Mouse (Mus musculus): Measurements from ENCODE around the gene Nelfe. TPM values are rescaled to one million over a fixed set of nuclear protein-coding genes. Genes with fewer than 3 reads are reported as not detected.
"Not testable (repeated sequence)": the region's sequence is repeated elsewhere in the genome, so short reads cannot be mapped to it uniquely, and the experiment has no call there.

The Nelfe gene
- total and polyA plus RNA-seq, 3 experiments: 38.7 to 159 (median 60.0) TPM

GRCm38 (mm10) chr17:34808599-34809205, 41.5 kb upstream of the Nelfe start:
- Histone ChIP-seq H3K9ac (ENCODE audit: insufficient read depth, low read depth) (no peak overlapping the region), H3K36me3 (replicated peaks in 1 of 2; ENCODE audit: control insufficient read depth in 1 of 2, insufficient read depth in 1 of 2, low read length in 1 of 2) (no peaks in the 10 kb centered on the region), H3K79me2 (replicated peaks; ENCODE audit: control insufficient read depth, extremely low read depth, insufficient read depth, poor library complexity, severe bottlenecking) (no peaks in the 10 kb centered on the region), H3K4me2 (ENCODE audit: insufficient read depth, low read depth, poor library complexity, severe bottlenecking) (no peak overlapping the region), H3K9me3 (replicated peaks; ENCODE audit: low read length) (peaks cover 5% of the 10 kb centered on the region), H3K27ac (ENCODE audit: insufficient read depth, low read depth) (no peak overlapping the region), H3K27me3 (replicated peaks) (no peaks in the 10 kb centered on the region), H3K4me3 (replicated peaks in 1 of 3; ENCODE audit: low read depth in 2 of 3, low read length in 2 of 3, poor library complexity in 1 of 3) (no peak overlapping the region), H3K4me1 (ENCODE audit: control insufficient read depth in 1 of 2, insufficient read depth in 2 of 2) (no peaks in the 10 kb centered on the region)
- in situ Hi-C loops (cut with MboI; ENCODE audit: low pct_ligation_motif_present, low pct_unique_long_range_greater_than_20kb, low sequenced_read_pairs) (no loop called here), dilution Hi-C loops (cut with MboI; ENCODE audit: extremely low pct_ligation_motif_present, extremely low pct_unique_long_range_greater_than_20kb, low sequenced_read_pairs) (no loop called here)
- TF ChIP-seq KAT2A (IDR thresholded peaks at IDR 0.05; ENCODE audit: insufficient replicate concordance, low read length): no peak
- TF ChIP-seq BHLHE40 (IDR thresholded peaks at IDR 0.05; ENCODE audit: low read depth, low read length): no peak
- no peak for TF ChIP-seq MXI1 (IDR thresholded peaks at IDR 0.05; ENCODE audit: low read depth, low read length)
- no peak for TF ChIP-seq POLR2AphosphoS2 (IDR thresholded peaks at IDR 0.05; ENCODE audit: low read depth, low read length)
- no peak for DNase-seq (ENCODE audit: extremely low read depth)

GRCm38 (mm10) chr17:34810411-34810810, 39.8 kb upstream of the Nelfe start:
- in situ Hi-C loops (cut with MboI; ENCODE audit: low pct_ligation_motif_present, low pct_unique_long_range_greater_than_20kb, low sequenced_read_pairs): loop anchor here (5.0 kb wide), 1 partner anchor 78 kb away; no protein-coding TSS in a partner anchor
- dilution Hi-C loops (cut with MboI; ENCODE audit: extremely low pct_ligation_motif_present, extremely low pct_unique_long_range_greater_than_20kb, low sequenced_read_pairs); DNase-seq (ENCODE audit: extremely low read depth); H3K79me2 ChIP-seq (replicated peaks; ENCODE audit: control insufficient read depth, extremely low read depth, insufficient read depth, poor library complexity, severe bottlenecking); H3K9ac ChIP-seq (ENCODE audit: insufficient read depth, low read depth); H3K4me1 ChIP-seq (ENCODE audit: control insufficient read depth in 1 of 2, insufficient read depth in 2 of 2); H3K36me3 ChIP-seq (replicated peaks in 1 of 2; ENCODE audit: control insufficient read depth in 1 of 2, insufficient read depth in 1 of 2, low read length in 1 of 2); H3K4me2 ChIP-seq (ENCODE audit: insufficient read depth, low read depth, poor library complexity, severe bottlenecking); H3K27me3 ChIP-seq (replicated peaks); H3K4me3 ChIP-seq (replicated peaks in 1 of 3; ENCODE audit: low read depth in 2 of 3, low read length in 2 of 3, poor library complexity in 1 of 3); H3K9me3 ChIP-seq (replicated peaks; ENCODE audit: low read length); H3K27ac ChIP-seq (ENCODE audit: insufficient read depth, low read depth): not testable (repeated sequence)

GRCm38 (mm10) chr17:34810811-34811210, 39.4 kb upstream of the Nelfe start:
- dilution Hi-C loops (cut with MboI; ENCODE audit: extremely low pct_ligation_motif_present, extremely low pct_unique_long_range_greater_than_20kb, low sequenced_read_pairs); H3K9me3 ChIP-seq (replicated peaks; ENCODE audit: low read length); H3K79me2 ChIP-seq (replicated peaks; ENCODE audit: control insufficient read depth, extremely low read depth, insufficient read depth, poor library complexity, severe bottlenecking); H3K27me3 ChIP-seq (replicated peaks); H3K9ac ChIP-seq (ENCODE audit: insufficient read depth, low read depth); H3K27ac ChIP-seq (ENCODE audit: insufficient read depth, low read depth); H3K4me2 ChIP-seq (ENCODE audit: insufficient read depth, low read depth, poor library complexity, severe bottlenecking); DNase-seq (ENCODE audit: extremely low read depth); H3K4me3 ChIP-seq (replicated peaks in 1 of 3; ENCODE audit: low read depth in 2 of 3, low read length in 2 of 3, poor library complexity in 1 of 3); H3K4me1 ChIP-seq (ENCODE audit: control insufficient read depth in 1 of 2, insufficient read depth in 2 of 2); H3K36me3 ChIP-seq (replicated peaks in 1 of 2; ENCODE audit: control insufficient read depth in 1 of 2, insufficient read depth in 1 of 2, low read length in 1 of 2): not testable (repeated sequence)
- in situ Hi-C loops (cut with MboI; ENCODE audit: low pct_ligation_motif_present, low pct_unique_long_range_greater_than_20kb, low sequenced_read_pairs): loop anchor here (5.0 kb wide), 1 partner anchor 79 kb away; no protein-coding TSS in a partner anchor

GRCm38 (mm10) chr17:34811275-34811674, 38.9 kb upstream of the Nelfe start:
- DNase-seq (ENCODE audit: extremely low read depth): no peak
- TF ChIP-seq MAX (IDR thresholded peaks at IDR 0.05; ENCODE audit: low read length) (no peak), CHD2 (IDR thresholded peaks at IDR 0.05; ENCODE audit: low read length) (no peak), CHD1 (IDR thresholded peaks at IDR 0.05; ENCODE audit: low read depth, low read length) (no peak), ETS1 (conservative IDR thresholded peaks at IDR 0.05; ENCODE audit: low read depth, low read length) (no peak), ZKSCAN1 (IDR thresholded peaks at IDR 0.05; ENCODE audit: borderline replicate concordance, low read depth, low read length) (no peak), ELF1 (IDR thresholded peaks at IDR 0.05; ENCODE audit: low read depth, low read length) (no peak), SMC3 (IDR thresholded peaks at IDR 0.05; ENCODE audit: low read depth, low read length) (no peak), MAZ (IDR thresholded peaks at IDR 0.05; ENCODE audit: low read depth, low read length) (no peak), NRF1 (IDR thresholded peaks at IDR 0.05; ENCODE audit: low read depth, low read length) (no peak), E2F4 (IDR thresholded peaks at IDR 0.05; ENCODE audit: insufficient replicate concordance, low read depth, low read length) (no peak), MEF2A (IDR thresholded peaks at IDR 0.05; ENCODE audit: borderline replicate concordance, low read depth, low read length) (no peak), POLR2A (IDR thresholded peaks at IDR 0.05; ENCODE audit: low read depth, low read length) (no peak), MAFK (IDR thresholded peaks at IDR 0.05; ENCODE audit: insufficient replicate concordance, low read length) (no peak), ZC3H11A (IDR thresholded peaks at IDR 0.05; ENCODE audit: low read depth, low read length) (no peak), BHLHE40 (IDR thresholded peaks at IDR 0.05; ENCODE audit: low read depth, low read length) (no peak), EP300 (IDR thresholded peaks at IDR 0.05; ENCODE audit: low read length) (no peak)
- dilution Hi-C loops (cut with MboI; ENCODE audit: extremely low pct_ligation_motif_present, extremely low pct_unique_long_range_greater_than_20kb, low sequenced_read_pairs): no loop called here
- in situ Hi-C loops (cut with MboI; ENCODE audit: low pct_ligation_motif_present, low pct_unique_long_range_greater_than_20kb, low sequenced_read_pairs): loop anchor here (5.0 kb wide), 1 partner anchor 79 kb away; no protein-coding TSS in a partner anchor
- Histone ChIP-seq H3K9ac (ENCODE audit: insufficient read depth, low read depth) (no peak overlapping the region), H3K27me3 (replicated peaks) (no peaks in the 10 kb centered on the region), H3K4me1 (ENCODE audit: control insufficient read depth in 1 of 2, insufficient read depth in 2 of 2) (no peaks in the 10 kb centered on the region), H3K79me2 (replicated peaks; ENCODE audit: control insufficient read depth, extremely low read depth, insufficient read depth, poor library complexity, severe bottlenecking) (no peaks in the 10 kb centered on the region), H3K36me3 (replicated peaks in 1 of 2; ENCODE audit: control insufficient read depth in 1 of 2, insufficient read depth in 1 of 2, low read length in 1 of 2) (no peaks in the 10 kb centered on the region), H3K4me3 (replicated peaks in 1 of 3; ENCODE audit: low read depth in 2 of 3, low read length in 2 of 3, poor library complexity in 1 of 3) (no peak overlapping the region), H3K27ac (ENCODE audit: insufficient read depth, low read depth) (no peak overlapping the region), H3K4me2 (ENCODE audit: insufficient read depth, low read depth, poor library complexity, severe bottlenecking) (no peak overlapping the region), H3K9me3 (replicated peaks; ENCODE audit: low read length) (no peaks in the 10 kb centered on the region)

Measured in CH12.LX (cell line).